Mouse (Mus musculus): Measurements from ENCODE around the gene Rasgrp1. TPM values are rescaled to one million over a fixed set of nuclear protein-coding genes. Genes with fewer than 3 reads are reported as not detected.
A peak's percentile ranks its signal among the peaks of the same experiment; 100 is the strongest.

Rasgrp1 gene
- polyA plus RNA-seq, 1 experiment from 2014 or later: 0.31 TPM

- no peak for TF ChIP-seq CTCF (IDR thresholded peaks at IDR 0.05; ENCODE audit: low read depth)
- WGBS: 92% methylated on average over 5 of the region's 5 CpGs
- Histone ChIP-seq H3K27ac (ENCODE audit: low read depth, low read length) (no peak overlapping the region), H3K4me2 (replicated peaks; ENCODE audit: low read depth) (no peak overlapping the region), H3K4me1 (replicated peaks; ENCODE audit: control insufficient read depth, insufficient read depth, low read length) (no peaks in the 10 kb centered on the region), H3K4me3 (ENCODE audit: low read depth, low read length) (no peak overlapping the region), H3K9me3 (ENCODE audit: control insufficient read depth) (no peaks in the 10 kb centered on the region), H3K27me3 (replicated peaks; ENCODE audit: control insufficient read depth, insufficient read depth, low read length) (no peaks in the 10 kb centered on the region), H3K9ac (ENCODE audit: low read depth, low read length) (no peak overlapping the region), H3K36me3 (ENCODE audit: control insufficient read depth, insufficient read depth) (peaks cover 23% of the 10 kb centered on the region)
- ATAC-seq: no peak
These were observed 80.6 kb downstream of the Rasgrp1 start for GRCm38 (mm10) chr2:117262184-117262583.

GRCm38 (mm10) chr2:117257617-117258016 is 85.2 kb downstream of the Rasgrp1 start:
- no peak overlapping the region for H3K4me2 ChIP-seq (replicated peaks; ENCODE audit: low read depth)
- H3K4me1 ChIP-seq (replicated peaks; ENCODE audit: control insufficient read depth, insufficient read depth, low read length): no peaks in the 10 kb centered on the region
- no peaks in the 10 kb centered on the region for H3K9me3 ChIP-seq (ENCODE audit: control insufficient read depth)
- WGBS: 72% methylated on average over 1 of the region's 1 CpGs
- H3K36me3 ChIP-seq (ENCODE audit: control insufficient read depth, insufficient read depth): 0 out of 2 replicates have a peak, but pooled peaks cover 3% of the 10 kb centered on the region
- no peak for TF ChIP-seq CTCF (IDR thresholded peaks at IDR 0.05; ENCODE audit: low read depth)
- H3K4me3 ChIP-seq (ENCODE audit: low read depth, low read length): no peak overlapping the region
- no peak for ATAC-seq
- no peak overlapping the region for H3K9ac ChIP-seq (ENCODE audit: low read depth, low read length)
- no peak overlapping the region for H3K27ac ChIP-seq (ENCODE audit: low read depth, low read length)
- H3K27me3 ChIP-seq (replicated peaks; ENCODE audit: control insufficient read depth, insufficient read depth, low read length): no peaks in the 10 kb centered on the region

GRCm38 (mm10) chr2:117255415-117255814 is 87.4 kb downstream of the Rasgrp1 start:
- WGBS: 83% methylated on average over 2 of the region's 2 CpGs
- Histone ChIP-seq H3K36me3 (ENCODE audit: control insufficient read depth, insufficient read depth) (0 out of 2 replicates have a peak, but pooled peaks cover 3% of the 10 kb centered on the region), H3K27me3 (replicated peaks; ENCODE audit: control insufficient read depth, insufficient read depth, low read length) (no peaks in the 10 kb centered on the region), H3K27ac (ENCODE audit: low read depth, low read length) (no peak overlapping the region), H3K4me2 (replicated peaks; ENCODE audit: low read depth) (no peak overlapping the region), H3K9ac (ENCODE audit: low read depth, low read length) (no peak overlapping the region), H3K4me1 (replicated peaks; ENCODE audit: control insufficient read depth, insufficient read depth, low read length) (no peaks in the 10 kb centered on the region), H3K4me3 (ENCODE audit: low read depth, low read length) (no peak overlapping the region), H3K9me3 (ENCODE audit: control insufficient read depth) (no peaks in the 10 kb centered on the region)
- no peak for TF ChIP-seq CTCF (IDR thresholded peaks at IDR 0.05; ENCODE audit: low read depth)
- no peak for ATAC-seq

- H3K36me3 ChIP-seq (ENCODE audit: control insufficient read depth, insufficient read depth): no peaks in the 10 kb centered on the region
- under 1% methylated on average over 24 of the region's 24 CpGs for WGBS
- H3K9ac ChIP-seq (ENCODE audit: low read depth, low read length): peak overlapping the region; percentile 81
- H3K4me1 ChIP-seq (replicated peaks; ENCODE audit: control insufficient read depth, insufficient read depth, low read length): no peaks in the 10 kb centered on the region
- H3K4me2 ChIP-seq (replicated peaks; ENCODE audit: low read depth): peak overlapping the region; percentile 82
- peak; percentile 53; the same call in 1 of the 2 replicates for ATAC-seq
- H3K9me3 ChIP-seq (ENCODE audit: control insufficient read depth): no peaks in the 10 kb centered on the region
- no peaks in the 10 kb centered on the region for H3K27me3 ChIP-seq (replicated peaks; ENCODE audit: control insufficient read depth, insufficient read depth, low read length)
- H3K27ac ChIP-seq (ENCODE audit: low read depth, low read length): peak overlapping the region; percentile 75
- H3K4me3 ChIP-seq (ENCODE audit: low read depth, low read length): peak overlapping the region; percentile 89
- peak; percentile 6; the same call in 1 of the 2 replicates for TF ChIP-seq CTCF (IDR thresholded peaks at IDR 0.05; ENCODE audit: low read depth)
These were observed 92.7 kb downstream of the Rasgrp1 start for GRCm38 (mm10) chr2:117250001-117250510.

- Histone ChIP-seq H3K9me3 (ENCODE audit: control insufficient read depth) (no peaks in the 10 kb centered on the region), H3K4me2 (replicated peaks; ENCODE audit: low read depth) (peak within 1 kb of the TSS; percentile 82), H3K4me3 (ENCODE audit: low read depth, low read length) (peak within 1 kb of the TSS; percentile 89), H3K9ac (ENCODE audit: low read depth, low read length) (peak within 1 kb of the TSS; percentile 81), H3K4me1 (replicated peaks; ENCODE audit: control insufficient read depth, insufficient read depth, low read length) (no peaks in the 10 kb centered on the region), H3K27me3 (replicated peaks; ENCODE audit: control insufficient read depth, insufficient read depth, low read length) (no peaks in the 10 kb centered on the region), H3K36me3 (ENCODE audit: control insufficient read depth, insufficient read depth) (no peaks in the 10 kb centered on the region), H3K27ac (ENCODE audit: low read depth, low read length) (peak within 1 kb of the TSS; percentile 75)
- peak; percentile 96 for ATAC-seq
- WGBS: under 1% methylated on average over 33 of the region's 33 CpGs
- peak; percentile 66 for TF ChIP-seq CTCF (IDR thresholded peaks at IDR 0.05; ENCODE audit: low read depth)
These were observed 93.4 kb downstream of the Rasgrp1 start, which contains the start of gene Fam98b for GRCm38 (mm10) chr2:117249255-117250000. Gene Fam98b (plus strand): TSS chr2:117249739.

DNA sequence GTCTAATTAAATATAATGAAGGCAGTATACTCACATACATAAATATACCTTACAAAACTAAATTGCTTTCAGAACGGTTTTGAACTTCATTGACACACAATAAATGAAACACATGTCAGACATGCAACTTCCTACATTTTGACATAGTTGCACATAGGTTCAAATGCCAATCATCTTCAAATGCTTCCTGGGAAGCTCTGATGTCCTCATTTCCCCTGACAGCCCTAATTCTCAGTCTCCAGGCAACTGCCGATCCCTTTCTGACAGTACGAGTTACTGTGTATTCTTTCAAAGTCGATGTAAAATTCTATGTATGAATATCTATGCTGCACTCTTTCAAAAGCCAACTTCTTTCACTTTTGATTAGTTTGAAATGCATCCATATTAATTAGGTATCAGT is 100.8 kb downstream of the Rasgrp1 start:
- Histone ChIP-seq H3K4me3 (ENCODE audit: low read depth, low read length) (no peak overlapping the region), H3K9me3 (ENCODE audit: control insufficient read depth) (no peaks in the 10 kb centered on the region), H3K9ac (ENCODE audit: low read depth, low read length) (no peak overlapping the region), H3K36me3 (ENCODE audit: control insufficient read depth, insufficient read depth) (no peaks in the 10 kb centered on the region), H3K27me3 (replicated peaks; ENCODE audit: control insufficient read depth, insufficient read depth, low read length) (no peaks in the 10 kb centered on the region), H3K4me1 (replicated peaks; ENCODE audit: control insufficient read depth, insufficient read depth, low read length) (no peaks in the 10 kb centered on the region), H3K27ac (ENCODE audit: low read depth, low read length) (no peak overlapping the region), H3K4me2 (replicated peaks; ENCODE audit: low read depth) (no peak overlapping the region)
- WGBS: 74% methylated on average over 4 of the region's 4 CpGs
- TF ChIP-seq CTCF (IDR thresholded peaks at IDR 0.05; ENCODE audit: low read depth): no peak
- ATAC-seq: no peak

All from intestine, postnatal 0 days (tissue).